Mouse (Mus musculus) bone marrow macrophage, adult 2 months (primary cell): Measurements from ENCODE around the gene Il1rapl1. TPM values are rescaled to one million over a fixed set of nuclear protein-coding genes. Genes with fewer than 3 reads are reported as not detected.
"Not testable (repeated sequence)": the region's sequence is repeated elsewhere in the genome, so short reads cannot be mapped to it uniquely, and the experiment has no call there.

ENCODE experiments used
- H3K27ac ChIP-seq: 2 replicates; pipeline ENCODE4 v1.5.1; 2012; ENCODE audit warnings: low read depth, low read length; ENCODE audit not compliant: insufficient read depth
- H3K4me1 ChIP-seq: 2 replicates; pipeline ENCODE4 v1.6.1; 2012; ENCODE audit warnings: low read length; ENCODE audit not compliant: control insufficient read depth, insufficient read depth
- H3K4me3 ChIP-seq: 2 replicates; pipeline ENCODE4 v1.5.1; 2012; ENCODE audit warnings: mild to moderate bottlenecking, low read length, moderate library complexity; ENCODE audit not compliant: insufficient read depth
- CTCF ChIP-seq: IDR thresholded peaks from 2 replicates; pipeline ENCODE4 v1.5.1; 2012; ENCODE audit warnings: low read depth, mild to moderate bottlenecking, low read length, moderate library complexity
- POLR2A ChIP-seq: IDR thresholded peaks from 2 replicates; pipeline ENCODE4 v1.6.1; 2012; ENCODE audit warnings: mild to moderate bottlenecking, low read depth, low read length, borderline replicate concordance
- polyA plus RNA-seq: library from polyadenylated mRNA; stranded (reverse); fragments of >200 nt; gene quantifications from 2 replicates; pipeline ENCODE4 v1.2.4, GENCODE M21; 2012; ENCODE audit not compliant: missing spikeins, insufficient read depth, insufficient read length

The Il1rapl1 gene
- polyA plus RNA-seq, 1 experiment, result not detected

DNA sequence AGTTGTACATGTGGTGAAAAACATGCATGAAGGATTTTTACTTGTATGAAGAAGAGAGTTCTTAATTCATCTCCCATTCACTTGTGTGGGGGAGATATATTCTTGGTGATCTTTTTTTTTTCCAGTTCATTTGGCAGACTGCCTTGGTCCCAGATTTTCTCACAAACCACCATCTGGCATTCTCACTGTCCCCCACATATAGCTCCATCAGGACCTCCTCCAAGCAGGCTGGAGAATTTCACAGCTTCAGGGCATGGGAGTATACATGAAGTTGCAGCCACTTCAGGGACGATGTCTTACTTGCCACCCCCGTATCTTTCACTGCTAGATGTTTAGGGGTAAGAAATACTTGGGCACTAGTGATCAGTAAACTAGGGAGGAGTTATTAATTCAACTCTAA is 404.9 kb downstream of the Il1rapl1 start:
- TF ChIP-seq POLR2A, result no peak
- no peak for TF ChIP-seq CTCF
- Histone ChIP-seq H3K27ac (no peak overlapping the region), H3K4me1 (no peaks in the 10 kb centered on the region), H3K4me3 (no peak overlapping the region)

DNA sequence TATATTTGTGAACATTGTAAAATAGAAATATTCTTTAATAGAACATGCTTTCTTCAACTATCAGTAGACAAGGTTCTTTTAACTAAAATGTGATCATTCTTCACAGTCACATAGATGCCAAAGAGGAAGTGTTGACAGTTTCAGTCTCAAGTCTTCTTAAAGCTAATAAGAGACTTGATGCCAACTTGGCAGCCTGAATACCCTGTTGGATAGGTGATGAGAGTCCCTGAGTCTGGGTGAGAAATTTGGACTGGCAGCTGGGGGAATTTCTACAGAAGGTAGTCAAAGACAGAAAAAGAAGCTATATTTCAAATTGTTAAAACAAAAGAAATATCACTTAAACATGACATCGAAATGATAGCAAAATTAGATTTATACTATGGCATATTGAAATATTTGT is 451.6 kb downstream of the Il1rapl1 start:
- H3K4me1 ChIP-seq, result no peaks in the 10 kb centered on the region
- H3K4me3 ChIP-seq, result no peak overlapping the region
- TF ChIP-seq CTCF (no peak), POLR2A (no peak)
- no peak overlapping the region for H3K27ac ChIP-seq

DNA sequence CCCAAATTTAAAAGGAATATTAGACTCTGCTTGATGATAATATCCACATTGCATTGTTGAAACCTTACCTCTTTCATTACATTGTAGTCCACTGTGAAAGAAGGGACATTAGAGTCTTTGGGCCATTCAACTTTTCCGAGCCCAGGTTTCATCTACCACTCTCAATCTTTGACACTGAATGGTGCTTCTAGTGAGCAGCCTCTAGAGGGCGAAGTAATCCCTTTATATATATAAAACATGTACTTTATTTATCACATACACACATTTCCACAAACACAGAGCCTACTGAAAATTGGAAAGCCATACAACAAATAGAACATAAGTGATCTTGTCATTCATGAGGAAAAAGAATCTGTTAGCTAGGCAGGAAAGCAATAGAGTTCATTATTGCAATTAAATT is 459.8 kb downstream of the Il1rapl1 start:
- TF ChIP-seq CTCF, result no peak
- no peak for TF ChIP-seq POLR2A
- Histone ChIP-seq H3K4me3 (no peak overlapping the region), H3K4me1 (no peaks in the 10 kb centered on the region), H3K27ac (no peak overlapping the region)

GRCm38 (mm10) chrX:87600914-87601313 is 514.5 kb downstream of the Il1rapl1 start:
- no peak for TF ChIP-seq CTCF
- no peak for TF ChIP-seq POLR2A
- Histone ChIP-seq H3K4me1 (no peaks in the 10 kb centered on the region), H3K4me3 (no peak overlapping the region), H3K27ac (no peak overlapping the region)

DNA sequence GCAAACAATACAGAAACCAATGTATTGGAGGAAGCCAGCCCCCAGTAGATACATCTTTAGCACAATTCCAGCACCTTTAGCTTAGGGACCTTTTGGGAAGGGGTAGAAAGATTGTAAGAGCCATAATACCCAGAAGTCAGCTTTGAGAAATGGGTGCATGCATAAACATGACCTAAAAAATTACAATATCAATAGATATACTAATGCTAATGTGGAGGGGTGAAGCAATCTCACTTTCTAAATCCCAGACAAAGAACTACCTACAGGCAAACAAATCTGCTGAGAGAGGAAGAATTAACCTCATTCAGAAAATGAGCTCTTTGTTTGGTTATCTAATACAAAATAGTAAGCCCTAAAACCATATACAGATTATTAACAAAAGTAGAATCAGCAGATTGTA is 607.4 kb downstream of the Il1rapl1 start:
- Histone ChIP-seq H3K4me3 (no peak overlapping the region), H3K4me1 (no peaks in the 10 kb centered on the region), H3K27ac (no peak overlapping the region)
- no peak for TF ChIP-seq POLR2A
- TF ChIP-seq CTCF, result no peak

DNA sequence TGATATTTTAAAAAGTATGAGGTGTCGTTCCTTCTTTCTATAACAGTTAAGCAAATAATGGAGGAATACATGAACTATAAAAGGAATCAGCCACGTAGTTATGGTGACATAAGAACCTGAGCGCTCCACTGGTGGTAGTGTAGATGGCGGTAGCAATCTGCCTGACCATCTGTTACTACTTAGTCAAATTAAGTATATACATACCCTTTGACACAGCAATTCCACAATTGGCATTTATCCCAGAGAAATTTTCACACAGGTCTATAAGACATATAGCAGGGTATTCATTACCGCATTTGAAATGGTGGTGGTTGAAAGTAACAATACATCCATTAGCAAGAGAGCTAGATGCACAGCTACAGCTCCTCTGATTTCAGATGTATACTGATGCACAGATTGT is 612.8 kb downstream of the Il1rapl1 start:
- no peak for TF ChIP-seq POLR2A
- H3K27ac ChIP-seq, result no peak overlapping the region
- no peaks in the 10 kb centered on the region for H3K4me1 ChIP-seq
- H3K4me3 ChIP-seq, result no peak overlapping the region

DNA sequence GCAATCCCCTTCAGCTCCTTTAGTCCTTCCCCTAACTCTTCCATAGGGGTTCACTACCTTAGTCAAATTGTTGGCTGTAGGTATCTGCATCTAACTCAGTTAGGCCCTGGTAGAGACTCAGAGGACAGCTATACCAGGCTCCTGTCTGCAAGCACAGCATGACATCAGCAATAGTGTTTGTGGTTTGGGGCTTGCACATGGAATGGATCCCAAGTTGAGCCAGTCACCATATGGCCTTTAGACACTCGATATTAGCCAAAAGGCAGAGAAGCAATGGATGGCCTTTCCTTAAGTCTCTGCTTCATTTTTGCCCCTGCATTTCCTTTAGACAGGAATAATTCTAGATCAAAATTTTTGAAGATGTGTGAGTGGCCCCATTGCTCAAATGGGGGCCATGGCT is 632.0 kb downstream of the Il1rapl1 start:
- TF ChIP-seq POLR2A (no peak), CTCF (no peak)
- H3K4me3 ChIP-seq, result no peak overlapping the region
- no peak overlapping the region for H3K27ac ChIP-seq

GRCm38 (mm10) chrX:87238191-87238590 is 877.3 kb downstream of the Il1rapl1 start:
- not testable (repeated sequence) for H3K4me1 ChIP-seq, H3K4me3 ChIP-seq, H3K27ac ChIP-seq

More for the DNA sequence above, 632.0 kb downstream of the Il1rapl1 start:
- no peaks in the 10 kb centered on the region for H3K4me1 ChIP-seq

- Histone ChIP-seq H3K4me3 (no peak overlapping the region), H3K4me1 (no peaks in the 10 kb centered on the region), H3K27ac (no peak overlapping the region)
- TF ChIP-seq POLR2A (no peak), CTCF (no peak)
These were observed 890.2 kb downstream of the Il1rapl1 start for GRCm38 (mm10) chrX:87225280-87225679.

DNA sequence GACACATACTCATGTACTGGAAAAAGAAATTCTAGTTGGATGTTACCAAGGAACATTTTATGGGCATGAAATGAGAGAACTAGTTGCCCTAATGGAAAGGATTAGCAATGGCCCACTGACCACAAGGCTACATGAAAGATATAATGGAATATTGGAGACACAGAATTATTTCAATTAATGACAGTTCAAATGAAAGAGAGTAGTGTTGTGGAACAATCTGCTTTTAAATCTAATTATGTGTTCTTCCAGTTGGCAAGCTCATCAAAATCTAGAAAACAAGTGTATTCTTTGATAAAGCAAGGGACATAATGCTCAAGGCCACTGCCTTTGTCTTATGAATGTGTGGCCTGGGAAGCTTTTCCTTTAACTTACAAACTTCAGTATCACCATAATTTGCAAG is 1113.1 kb downstream of the Il1rapl1 start:
- TF ChIP-seq POLR2A (no peak), CTCF (no peak)
- H3K4me1 ChIP-seq, result no peaks in the 10 kb centered on the region
- H3K27ac ChIP-seq, result no peak overlapping the region
- H3K4me3 ChIP-seq, result no peak overlapping the region

- no peak overlapping the region for H3K27ac ChIP-seq
- no peaks in the 10 kb centered on the region for H3K4me1 ChIP-seq
- H3K4me3 ChIP-seq, result no peak overlapping the region
- no peak for TF ChIP-seq POLR2A
- no peak for TF ChIP-seq CTCF
These were observed 1160.3 kb downstream of the Il1rapl1 start for GRCm38 (mm10) chrX:86955126-86955525.
